Mouse (Mus musculus): ENCODE data around the gene Smim23. TPM values are rescaled to one million over a fixed set of nuclear protein-coding genes. Genes with fewer than 3 reads are reported as not detected.

The Smim23 gene
- polyA plus RNA-seq, 1 experiment from 2014 or later, result not detected

GRCm38 (mm10) chr11:32768642-32769343, 55.6 kb downstream of the Smim23 start:
- WGBS, result 83% methylated on average over 12 of the region's 12 CpGs
- H3K27me3 ChIP-seq, result no peaks in the 10 kb centered on the region
- H3K4me1 ChIP-seq, result no peaks in the 10 kb centered on the region
- no peak overlapping the region for H3K4me2 ChIP-seq (replicated peaks)
- H3K36me3 ChIP-seq, result no peaks in the 10 kb centered on the region
- no peak overlapping the region for H3K4me3 ChIP-seq
- no peak for ATAC-seq (ENCODE audit: low FRiP score)
- no peaks in the 10 kb centered on the region for H3K9me3 ChIP-seq (replicated peaks)
- H3K9ac ChIP-seq, result no peak overlapping the region
- no peak overlapping the region for H3K27ac ChIP-seq

Other genes with a start within 250 kb of the Smim23 start
- gene Fbxw11, start 181.9 kb downstream of the Smim23 start, polyA plus RNA-seq (2016; fragmentation: Nextera tagmentation; extraction: Ambion mirVana), result 111 and 112 TPM in 2 replicates

Data from hindbrain, embryonic 12.5 days (tissue).